Mouse (Mus musculus) ES-E14 (cell line): ENCODE data around the gene Sh3bgrl.

Source experiments
- CHD2 ChIP-seq: IDR thresholded peaks from 2 replicates; pipeline ENCODE4 v1.6.1; 2014; ENCODE audit warnings: mild to moderate bottlenecking, low read depth, low read length, inconsistent platforms
- HCFC1 ChIP-seq: IDR thresholded peaks from 2 replicates; pipeline ENCODE4 v1.6.1; 2012; ENCODE audit warnings: low read length, inconsistent platforms, borderline replicate concordance; ENCODE audit not compliant: insufficient read depth
- ZC3H11A ChIP-seq: IDR thresholded peaks from 2 replicates; pipeline ENCODE4 v1.6.1; 2012; ENCODE audit warnings: low read depth, mild to moderate bottlenecking, inconsistent platforms, low read length, borderline replicate concordance
- ZNF384 ChIP-seq: IDR thresholded peaks from 2 replicates; pipeline ENCODE4 v1.6.1; 2012; ENCODE audit warnings: low read depth, low read length, inconsistent platforms

DNA sequence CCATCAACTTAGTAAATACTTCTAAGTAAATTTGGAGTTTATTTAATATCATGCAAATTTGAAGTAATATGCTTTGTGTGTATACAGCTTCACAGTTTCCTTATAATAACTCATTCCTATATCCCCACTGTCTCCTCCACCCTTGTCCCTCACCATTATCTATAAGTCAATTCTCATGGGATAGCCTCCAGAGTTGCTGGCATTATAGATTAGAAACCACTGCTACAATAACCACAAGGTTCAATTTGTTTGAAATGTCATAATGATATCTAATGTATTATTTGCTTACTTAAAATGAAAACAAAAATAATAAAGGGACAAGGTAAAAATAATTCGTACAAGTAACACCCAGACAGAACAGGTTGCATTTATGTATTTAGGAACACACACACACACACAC is 31.7 kb downstream of the Sh3bgrl start:
- no peak for TF ChIP-seq CHD2
- no peak for TF ChIP-seq HCFC1
- TF ChIP-seq ZNF384 = no peak
- no peak for TF ChIP-seq ZC3H11A
